In genomic region chr11:98323933-98324332, GRCm38 (mm10) we compare ENCODE assay signal across 9 mouse cellular contexts. TPM values are rescaled to one million over a fixed set of nuclear protein-coding genes. Genes with fewer than 3 reads are reported as not detected.
DNase-seq lines count a peak whose midpoint lies in the region; ATAC-seq and TF ChIP-seq lines count a peak whose summit lies in the region.
"Had no signal": no experiment of that assay in that cellular context is flagged by ENCODE, and none has a peak within 500 bp of the region (broad histone marks: within the 10 kb centered on the region; RNA-seq: fewer than 3 reads in every experiment).

No protein-coding gene starts in this region.

- WGBS in intestine, embryonic 15.5 days = 2% methylated on average over 9 of the region's 9 CpGs
- 5% methylated on average over 9 of the region's 9 CpGs for WGBS in midbrain, postnatal 0 days

- DNase-seq in heart, adult 11 months = peak; percentile 83
- DNase-seq in heart, adult 8-10 months (ENCODE audit: low spot score) = no peak
- peak; percentile 64 for DNase-seq in 3T3-L1 (ENCODE audit: low read depth, low spot score)
- peak; percentile 47 for DNase-seq in cerebellum, adult 9-11 months
- DNase-seq in induced T-regulatory cell, adult 2 months (ENCODE audit: low read depth) = peak; percentile 53
- DNase-seq in frontal cortex, postnatal 36 days (ENCODE audit: low spot score in 2 of 2) = no peak
- no peak for DNase-seq in midbrain, postnatal 0 days (ENCODE audit: low spot score)

- no peaks in the 10 kb centered on the region for H3K9me3 ChIP-seq in intestine, embryonic 15.5 days
- no peaks in the 10 kb centered on the region for H3K9me3 ChIP-seq in midbrain, postnatal 0 days (ENCODE audit: low read length)

- no peak overlapping the region for H3K27ac ChIP-seq in intestine, embryonic 15.5 days
- H3K27ac ChIP-seq in midbrain, postnatal 0 days (ENCODE audit: low read depth, low read length) = no peak overlapping the region

- no peak overlapping the region for H3K4me2 ChIP-seq in intestine, embryonic 15.5 days (replicated peaks)
- H3K4me2 ChIP-seq in midbrain, postnatal 0 days (ENCODE audit: low read depth, low read length, poor library complexity, severe bottlenecking) = no peak overlapping the region

- no peak overlapping the region for H3K9ac ChIP-seq in intestine, embryonic 15.5 days
- H3K9ac ChIP-seq in midbrain, postnatal 0 days (replicated peaks; ENCODE audit: low read length, poor library complexity, severe bottlenecking) = no peak overlapping the region

- TF ChIP-seq CTCF in midbrain, postnatal 0 days (IDR thresholded peaks at IDR 0.05) = no peak

- no peaks in the 10 kb centered on the region for H3K36me3 ChIP-seq in intestine, embryonic 15.5 days
- no peaks in the 10 kb centered on the region for H3K36me3 ChIP-seq in midbrain, postnatal 0 days (ENCODE audit: insufficient read depth, low read length)

- no peak overlapping the region for H3K4me3 ChIP-seq in intestine, embryonic 15.5 days (replicated peaks)
- no peak overlapping the region for H3K4me3 ChIP-seq in midbrain, postnatal 0 days (ENCODE audit: low read depth, low read length)

- H3K4me1 ChIP-seq in intestine, embryonic 15.5 days (replicated peaks) = peaks cover 21% of the 10 kb centered on the region
- H3K4me1 ChIP-seq in midbrain, postnatal 0 days (ENCODE audit: insufficient read depth, low read length) = no peaks in the 10 kb centered on the region; the same call in 1 of the 2 replicates

- ATAC-seq in intestine, embryonic 15.5 days = no peak
- ATAC-seq in midbrain, postnatal 0 days (ENCODE audit: low FRiP score) = no peak

- peaks cover 99% of the 10 kb centered on the region for H3K27me3 ChIP-seq in intestine, embryonic 15.5 days (replicated peaks)
- H3K27me3 ChIP-seq in midbrain, postnatal 0 days (ENCODE audit: insufficient read depth, low read length) = peaks cover 80% of the 10 kb centered on the region

RNA-seq across cellular contexts. Expression of gene Neurod2, which starts 5.5 kb away (rescaled TPM):
- not detected for total RNA-seq in heart, adult 8-10 months (2022)
- polyA plus RNA-seq in intestine, embryonic 15.5 days (2015; fragmentation: Nextera tagmentation; extraction: Ambion mirVana) = 0.09 TPM in 2 replicates
- 11.6 and 24.4 TPM in 2 replicates for total RNA-seq in midbrain, postnatal 0 days (2014; rRNA removed)
- polyA plus RNA-seq in midbrain, postnatal 0 days (2015; fragmentation: Nextera tagmentation; extraction: Ambion mirVana) = 2.1 and 3.3 TPM in 2 replicates
- total RNA-seq: ES-E14 had no signal

RNA-seq across cellular contexts. Expression of gene Ppp1r1b, which starts 24.3 kb away (rescaled TPM):
- 10 to 100 TPM in 2 of 4 experiments, 1 to 10 TPM in 2; 4.0 to 11.3 (median 7.1) TPM for total RNA-seq in heart, adult 8-10 months (2022)
- 52.2 and 68.9 TPM in 2 replicates for polyA plus RNA-seq in intestine, embryonic 15.5 days (2015; fragmentation: Nextera tagmentation; extraction: Ambion mirVana)
- total RNA-seq in midbrain, postnatal 0 days (2014; rRNA removed) = 1.8 and 5.0 TPM in 2 replicates
- 4.2 and 5.3 TPM in 2 replicates for polyA plus RNA-seq in midbrain, postnatal 0 days (2015; fragmentation: Nextera tagmentation; extraction: Ambion mirVana)

RNA-seq across cellular contexts. Expression of gene Stard3, which starts 34.2 kb away (rescaled TPM):
- total RNA-seq in heart, adult 8-10 months (2022) = 10 to 100 TPM; 17.2 to 28.8 (median 23.7) TPM
- 39.4 and 39.7 TPM in 2 replicates for polyA plus RNA-seq in intestine, embryonic 15.5 days (2015; fragmentation: Nextera tagmentation; extraction: Ambion mirVana)
- 31.2 and 56.1 TPM in 2 replicates for total RNA-seq in midbrain, postnatal 0 days (2014; rRNA removed)
- 23.8 and 28.2 TPM in 2 replicates for polyA plus RNA-seq in midbrain, postnatal 0 days (2015; fragmentation: Nextera tagmentation; extraction: Ambion mirVana)

RNA-seq across cellular contexts. Expression of gene Tcap, which starts 59.7 kb away (rescaled TPM):
- total RNA-seq in heart, adult 8-10 months (2022) = 1,000 to 10,000 TPM; 2,176 to 4,520 (median 3,450) TPM
- polyA plus RNA-seq in intestine, embryonic 15.5 days (2015; fragmentation: Nextera tagmentation; extraction: Ambion mirVana) = 0.25 TPM in 1 of 2 replicates, not detected in the other
- not detected in 2 replicates for total RNA-seq in midbrain, postnatal 0 days (2014; rRNA removed)
- not detected in 2 replicates for polyA plus RNA-seq in midbrain, postnatal 0 days (2015; fragmentation: Nextera tagmentation; extraction: Ambion mirVana)

Comparison
In these comparisons a context has a peak if more than half of its experiments do, and no peak if none do; other contexts are left out.
1. DNase-seq: peak in heart, adult 11 months (single experiment), 3T3-L1 (single experiment), cerebellum, adult 9-11 months (single experiment) and induced T-regulatory cell, adult 2 months (single experiment); none in heart, adult 8-10 months (single experiment), frontal cortex, postnatal 36 days (0 of 2) and midbrain, postnatal 0 days (single experiment).
2. RNA of gene Neurod2, which starts 5.5 kb away (total RNA-seq): 11.6 to 24.4 TPM in midbrain, postnatal 0 days; not detected in heart, adult 8-10 months; every median in the first group is over 10 times any median in the second.